Mouse (Mus musculus) lung, embryonic 15.5 days (tissue): Measurements from ENCODE around the gene Tiam1. TPM values are rescaled to one million over a fixed set of nuclear protein-coding genes. Genes with fewer than 3 reads are reported as not detected.

ENCODE experiments used
- ATAC-seq: fragments of 200-750 bp; cut with Nextera tagmentation; 2 replicates; pipeline ENCODE4 v1.8.0; 2017; ENCODE audit warnings: moderate number of reproducible peaks, borderline replicate concordance; ENCODE audit not compliant: low FRiP score, low TSS enrichment; ENCODE audit errors: extremely low read depth
- H3K27ac ChIP-seq: fragments of 300-500 bp; sonication (generic); 2 replicates; pipeline ENCODE4 v1.5.1; 2015; ENCODE audit warnings: moderate library complexity, mild to moderate bottlenecking, inconsistent platforms
- H3K27me3 ChIP-seq: fragments of 300-500 bp; sonication (generic); 2 replicates; pipeline ENCODE4 v1.6.1; 2015; ENCODE audit warnings: inconsistent platforms
- H3K36me3 ChIP-seq: fragments of 300-500 bp; sonication (generic); 2 replicates; pipeline ENCODE4 v1.6.1; 2015; ENCODE audit warnings: inconsistent platforms
- H3K4me1 ChIP-seq: fragments of 300-500 bp; sonication (generic); 2 replicates; pipeline ENCODE4 v1.6.1; 2015; ENCODE audit warnings: inconsistent platforms
- H3K4me2 ChIP-seq: fragments of 300-500 bp; sonication (generic); 2 replicates; pipeline ENCODE4 v1.6.1; 2015; ENCODE audit warnings: inconsistent platforms, mild to moderate bottlenecking, moderate library complexity
- H3K4me3 ChIP-seq: fragments of 300-500 bp; sonication (generic); 2 replicates; pipeline ENCODE4 v1.5.1; 2015; ENCODE audit warnings: mild to moderate bottlenecking, inconsistent platforms
- H3K9ac ChIP-seq: fragments of 300-500 bp; sonication (generic); 2 replicates; pipeline ENCODE4 v1.6.1; 2015; ENCODE audit warnings: inconsistent platforms
- H3K9me3 ChIP-seq: fragments of 300-500 bp; sonication (generic); 2 replicates; pipeline ENCODE4 v1.6.1; 2016; ENCODE audit warnings: inconsistent platforms
- WGBS: fragments of 180-500 bp; shearing (Covaris S2); methylation state at CpG from one replicate; pipeline ENCODE4 v1.1.7; 2015; 5-methylcytosine and 5-hydroxymethylcytosine counted together
- polyA plus RNA-seq: library from polyadenylated mRNA; unstranded; fragments of >200 nt; fragmentation: Nextera tagmentation; extraction: Ambion mirVana; gene quantifications from 2 replicates; pipeline ENCODE4 v1.2.1, GENCODE M21; 2015

The Tiam1 gene
- polyA plus RNA-seq, 1 experiment from 2014 or later: 10.8 TPM

DNA sequence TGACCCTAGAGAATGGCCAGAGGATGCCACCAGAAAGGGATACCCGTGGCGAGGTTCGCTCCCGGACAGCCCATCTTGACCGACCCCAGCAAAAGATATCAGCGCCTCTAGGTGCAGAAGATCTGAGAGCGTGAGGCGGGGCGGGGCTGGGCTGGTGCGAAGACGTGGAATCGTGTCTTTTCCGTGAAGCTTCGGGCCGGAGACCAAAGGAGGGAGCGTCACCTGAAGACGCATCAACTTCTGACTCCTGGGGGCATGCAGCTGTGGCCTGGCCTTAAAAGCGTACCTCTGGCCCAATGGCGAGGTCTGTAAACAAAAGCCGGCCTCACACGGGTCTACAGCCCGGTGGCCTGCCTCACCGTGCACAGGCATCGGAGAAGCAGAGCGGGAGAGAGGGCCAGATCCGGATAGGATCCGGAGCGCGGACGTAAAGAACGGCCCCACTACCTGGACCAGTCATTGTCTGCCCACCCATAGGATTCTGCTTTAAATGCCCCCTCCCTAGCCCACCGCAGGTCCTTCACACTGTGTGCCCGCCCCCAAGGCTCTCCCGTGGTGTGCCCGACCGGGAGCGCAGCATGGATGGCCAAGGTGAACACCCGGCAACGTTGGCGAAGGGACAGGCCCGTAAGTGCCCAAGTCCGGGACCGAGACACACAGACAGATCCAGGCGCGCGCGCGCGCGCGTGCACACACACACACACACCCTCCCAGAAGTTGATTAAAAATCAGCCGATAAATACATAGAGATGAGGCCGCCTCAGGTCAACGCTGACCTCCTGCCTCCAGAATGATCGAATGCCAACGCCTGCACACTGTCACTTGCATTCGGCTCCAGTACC lies 774 bp downstream of the Tiam1 start:
- Histone ChIP-seq H3K4me1 (peaks cover 23% of the 10 kb centered on the region), H3K4me2 (peak overlapping the region; percentile 96), H3K4me3 (peak overlapping the region; percentile 79), H3K9me3 (no peaks in the 10 kb centered on the region), H3K36me3 (no peaks in the 10 kb centered on the region), H3K27me3 (peaks cover 15% of the 10 kb centered on the region; the same call in 1 of the 2 replicates), H3K27ac (no peak overlapping the region), H3K9ac (peak overlapping the region; percentile 65)
- WGBS: under 1% methylated on average over 57 of the region's 57 CpGs
- no peak; the same call in 1 of the 2 replicates for ATAC-seq

DNA sequence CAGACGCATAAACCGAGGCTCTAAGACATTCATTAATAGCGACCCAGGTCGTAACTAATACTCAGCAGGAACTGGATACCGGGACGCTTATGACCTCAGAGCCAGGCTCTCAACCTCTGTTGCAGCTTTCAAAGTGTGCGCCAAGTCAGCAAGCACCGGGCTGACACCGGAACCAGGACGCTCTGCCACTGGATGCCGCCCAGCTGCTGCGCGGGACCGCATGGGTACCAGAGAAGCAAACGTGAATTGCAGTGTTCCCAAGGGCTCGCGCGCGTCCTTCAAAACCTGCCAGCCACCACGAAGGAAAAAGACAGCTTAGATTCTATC lies 1.4 kb downstream of the Tiam1 start:
- H3K4me3 ChIP-seq: peak overlapping the region; percentile 79
- WGBS: 2% methylated on average over 20 of the region's 20 CpGs
- H3K27me3 ChIP-seq: peaks cover 15% of the 10 kb centered on the region; the same call in 1 of the 2 replicates
- no peaks in the 10 kb centered on the region for H3K9me3 ChIP-seq
- peaks cover 23% of the 10 kb centered on the region for H3K4me1 ChIP-seq
- H3K9ac ChIP-seq: peak overlapping the region; percentile 65
- no peak overlapping the region for H3K27ac ChIP-seq
- no peak for ATAC-seq
- peak overlapping the region; percentile 96 for H3K4me2 ChIP-seq
- H3K36me3 ChIP-seq: no peaks in the 10 kb centered on the region

- Histone ChIP-seq H3K36me3 (no peaks in the 10 kb centered on the region), H3K27me3 (peaks cover 15% of the 10 kb centered on the region; the same call in 1 of the 2 replicates), H3K4me3 (no peak overlapping the region), H3K9ac (no peak overlapping the region), H3K4me1 (peaks cover 23% of the 10 kb centered on the region), H3K4me2 (peak overlapping the region; percentile 96; the same call in 1 of the 2 replicates), H3K27ac (no peak overlapping the region), H3K9me3 (no peaks in the 10 kb centered on the region)
- ATAC-seq: no peak
- 48% methylated on average over 9 of the region's 9 CpGs for WGBS
Observed at GRCm38 (mm10) chr16:90141556-90141955, 2.0 kb downstream of the Tiam1 start.

- H3K27me3 ChIP-seq: peaks cover 15% of the 10 kb centered on the region; the same call in 1 of the 2 replicates
- H3K4me2 ChIP-seq: no peak overlapping the region
- H3K36me3 ChIP-seq: no peaks in the 10 kb centered on the region
- H3K9me3 ChIP-seq: no peaks in the 10 kb centered on the region
- H3K27ac ChIP-seq: no peak overlapping the region
- H3K4me3 ChIP-seq: no peak overlapping the region
- ATAC-seq: no peak
- H3K9ac ChIP-seq: no peak overlapping the region
- WGBS: 93% methylated on average over 10 of the region's 10 CpGs
- H3K4me1 ChIP-seq: peaks cover 23% of the 10 kb centered on the region
Observed at GRCm38 (mm10) chr16:90140571-90140970, 3.0 kb downstream of the Tiam1 start.

DNA sequence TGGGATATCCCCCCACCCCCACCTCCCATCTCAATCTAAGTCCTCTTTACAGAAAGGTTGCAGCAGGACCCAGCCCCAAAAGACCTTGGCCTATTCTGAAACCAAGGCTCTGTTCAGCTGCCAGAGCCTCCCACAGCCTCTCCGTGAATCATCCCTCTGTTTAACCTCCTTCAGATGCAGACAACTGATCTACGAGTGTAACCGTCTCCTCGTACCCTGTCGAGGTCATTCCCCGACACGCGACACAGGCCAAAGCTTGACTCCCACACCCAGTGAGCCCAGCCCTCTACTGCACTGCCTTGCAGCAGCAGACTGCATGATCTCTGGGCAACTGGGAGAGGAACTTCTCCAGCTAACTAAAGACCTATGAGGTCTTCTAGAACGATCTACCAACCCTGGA lies 3.9 kb downstream of the Tiam1 start:
- no peak overlapping the region for H3K4me2 ChIP-seq
- peaks cover 15% of the 10 kb centered on the region; the same call in 1 of the 2 replicates for H3K27me3 ChIP-seq
- no peaks in the 10 kb centered on the region for H3K9me3 ChIP-seq
- no peak overlapping the region for H3K9ac ChIP-seq
- peaks cover 21% of the 10 kb centered on the region for H3K4me1 ChIP-seq
- no peaks in the 10 kb centered on the region for H3K36me3 ChIP-seq
- 55% methylated on average over 9 of the region's 9 CpGs for WGBS
- no peak for ATAC-seq
- H3K4me3 ChIP-seq: no peak overlapping the region
- H3K27ac ChIP-seq: no peak overlapping the region

DNA sequence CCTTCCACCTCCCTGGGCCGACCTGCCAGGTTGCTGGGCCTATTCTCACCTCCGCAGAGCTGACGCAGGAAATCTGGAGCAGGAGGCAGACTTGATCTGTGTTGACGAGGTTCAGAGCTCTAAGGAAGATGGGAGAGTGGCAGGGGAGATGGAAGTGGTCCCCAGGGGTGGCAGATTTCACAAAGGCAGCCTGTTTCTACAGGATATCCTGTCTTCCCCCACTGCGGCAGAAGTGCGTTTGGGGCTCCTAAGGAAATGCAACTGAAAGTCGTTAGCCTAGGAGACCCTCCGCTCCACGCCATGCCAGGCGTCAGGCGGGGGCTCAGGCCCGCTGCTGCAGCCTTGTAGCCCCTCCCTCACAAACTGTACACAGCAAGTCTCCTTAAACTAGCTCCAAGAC lies 5.4 kb downstream of the Tiam1 start:
- Histone ChIP-seq H3K27ac (no peak overlapping the region), H3K4me3 (no peak overlapping the region), H3K36me3 (no peaks in the 10 kb centered on the region), H3K27me3 (peaks cover 15% of the 10 kb centered on the region; the same call in 1 of the 2 replicates), H3K4me2 (no peak overlapping the region), H3K9me3 (no peaks in the 10 kb centered on the region), H3K4me1 (peaks cover 14% of the 10 kb centered on the region; the same call in 1 of the 2 replicates), H3K9ac (no peak overlapping the region)
- no peak for ATAC-seq
- 68% methylated on average over 12 of the region's 12 CpGs for whole genome bisulfite sequencing

DNA sequence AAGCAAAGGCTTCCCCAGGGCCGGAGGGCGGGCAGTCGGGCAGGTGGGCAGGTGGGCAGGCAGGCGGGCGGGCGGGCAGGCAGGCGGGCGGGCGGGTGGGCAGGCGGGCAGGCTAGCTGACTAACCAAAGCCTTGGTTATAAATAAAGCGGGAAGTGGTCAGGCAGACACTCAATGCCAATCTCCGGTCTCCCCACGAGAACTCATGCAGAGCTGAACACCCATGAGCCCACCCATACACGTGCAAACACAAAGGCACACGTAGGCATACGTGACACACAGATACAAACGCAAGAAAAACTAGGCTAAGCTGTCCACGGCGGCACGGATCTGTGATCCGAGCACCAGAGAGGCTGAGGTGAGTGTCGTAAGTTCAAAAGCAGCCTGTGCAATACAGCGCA lies 6.4 kb downstream of the Tiam1 start:
- H3K4me2 ChIP-seq: no peak overlapping the region
- H3K27ac ChIP-seq: no peak overlapping the region
- no peak for ATAC-seq

DNA sequence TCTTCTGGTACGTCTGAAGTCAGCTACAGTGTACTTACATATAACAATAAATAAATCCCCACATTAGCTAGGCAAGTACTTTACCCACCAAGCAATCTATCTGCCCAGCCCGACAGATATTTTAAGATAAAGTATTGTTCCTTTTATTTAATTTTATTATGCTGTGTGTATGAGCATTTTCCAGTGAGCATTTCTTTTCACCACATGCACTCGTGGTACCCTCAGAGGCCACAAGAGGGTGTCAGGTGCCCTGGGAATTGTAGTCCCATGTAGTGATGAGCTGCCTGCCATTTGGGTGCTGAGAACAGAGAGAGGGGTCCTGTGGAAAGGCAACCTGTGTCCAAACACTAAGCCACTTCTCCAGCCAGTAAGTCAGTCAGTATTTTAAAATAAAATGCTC lies 8.0 kb downstream of the Tiam1 start:
- Histone ChIP-seq H3K4me2 (no peak overlapping the region), H3K9me3 (no peaks in the 10 kb centered on the region), H3K9ac (no peak overlapping the region), H3K4me1 (no peaks in the 10 kb centered on the region), H3K27ac (no peak overlapping the region), H3K36me3 (no peaks in the 10 kb centered on the region), H3K27me3 (no peaks in the 10 kb centered on the region), H3K4me3 (no peak overlapping the region)
- ATAC-seq: no peak
- WGBS: 84% methylated on average over 3 of the region's 3 CpGs

More for the DNA sequence above, 6.4 kb downstream of the Tiam1 start:
- WGBS: 91% methylated on average over 23 of the region's 23 CpGs
- peaks cover 13% of the 10 kb centered on the region; the same call in 1 of the 2 replicates for H3K27me3 ChIP-seq
- no peak overlapping the region for H3K9ac ChIP-seq
- H3K4me3 ChIP-seq: no peak overlapping the region
- H3K4me1 ChIP-seq: peaks cover 7% of the 10 kb centered on the region; the same call in 1 of the 2 replicates
- H3K9me3 ChIP-seq: no peaks in the 10 kb centered on the region
- H3K36me3 ChIP-seq: no peaks in the 10 kb centered on the region

- Histone ChIP-seq H3K4me1 (peaks cover 3% of the 10 kb centered on the region; the same call in 1 of the 2 replicates), H3K27ac (no peak overlapping the region), H3K9me3 (no peaks in the 10 kb centered on the region), H3K27me3 (no peaks in the 10 kb centered on the region), H3K36me3 (no peaks in the 10 kb centered on the region), H3K9ac (no peak overlapping the region), H3K4me3 (no peak overlapping the region), H3K4me2 (no peak overlapping the region)
- 79% methylated on average over 7 of the region's 7 CpGs for WGBS
- ATAC-seq: no peak
Observed at GRCm38 (mm10) chr16:90134351-90134750, 9.2 kb downstream of the Tiam1 start.

GRCm38 (mm10) chr16:90132816-90133215 lies 10.8 kb downstream of the Tiam1 start:
- 56% methylated on average over 7 of the region's 7 CpGs for WGBS
- H3K27me3 ChIP-seq: no peaks in the 10 kb centered on the region
- H3K36me3 ChIP-seq: no peaks in the 10 kb centered on the region
- no peak for ATAC-seq
- no peaks in the 10 kb centered on the region for H3K9me3 ChIP-seq
- no peak overlapping the region for H3K27ac ChIP-seq
- H3K4me2 ChIP-seq: no peak overlapping the region
- H3K4me3 ChIP-seq: no peak overlapping the region
- H3K4me1 ChIP-seq: peaks cover 9% of the 10 kb centered on the region; the same call in 1 of the 2 replicates
- H3K9ac ChIP-seq: no peak overlapping the region

DNA sequence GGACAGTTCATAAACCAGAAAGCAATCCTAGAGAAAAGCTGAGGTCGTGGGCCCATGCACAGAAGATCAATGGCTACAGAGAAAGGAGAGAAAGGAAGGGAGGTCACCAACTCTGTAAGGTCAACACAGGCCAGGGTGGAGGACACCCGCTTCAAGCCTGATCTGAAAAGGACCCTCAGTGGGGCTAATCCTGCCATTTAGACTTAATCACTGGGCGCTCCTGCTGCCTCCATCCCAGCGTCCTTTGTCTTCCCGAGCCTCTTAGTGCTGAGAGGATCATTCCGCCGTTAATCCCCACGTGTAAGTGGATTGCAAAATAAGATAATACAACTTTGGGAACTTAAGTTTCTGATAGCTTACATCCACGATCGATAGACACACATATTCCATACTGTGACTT lies 11.2 kb downstream of the Tiam1 start:
- Histone ChIP-seq H3K4me3 (no peak overlapping the region), H3K4me2 (no peak overlapping the region), H3K36me3 (no peaks in the 10 kb centered on the region), H3K27me3 (no peaks in the 10 kb centered on the region), H3K27ac (no peak overlapping the region), H3K9me3 (no peaks in the 10 kb centered on the region), H3K4me1 (peaks cover 9% of the 10 kb centered on the region; the same call in 1 of the 2 replicates), H3K9ac (no peak overlapping the region)
- 50% methylated on average over 10 of the region's 10 CpGs for WGBS
- no peak for ATAC-seq

- H3K4me1 ChIP-seq: peaks cover 27% of the 10 kb centered on the region; the same call in 1 of the 2 replicates
- WGBS: 27% methylated on average over 19 of the region's 19 CpGs
- no peaks in the 10 kb centered on the region for H3K36me3 ChIP-seq
- no peak overlapping the region for H3K4me3 ChIP-seq
- H3K27ac ChIP-seq: no peak overlapping the region
- H3K4me2 ChIP-seq: no peak overlapping the region
- no peaks in the 10 kb centered on the region for H3K9me3 ChIP-seq
- H3K9ac ChIP-seq: no peak overlapping the region
- H3K27me3 ChIP-seq: no peaks in the 10 kb centered on the region
- peak; percentile 76; the same call in 1 of the 2 replicates for ATAC-seq
Observed at GRCm38 (mm10) chr16:90128817-90129587, 14.6 kb downstream of the Tiam1 start.
